Mouse (Mus musculus): Measurements from ENCODE around the gene Flt1. TPM values are rescaled to one million over a fixed set of nuclear protein-coding genes. Genes with fewer than 3 reads are reported as not detected.

The Flt1 gene
- polyA plus RNA-seq, 1 experiment from 2014 or later: 10.9 TPM

GRCm38 (mm10) chr5:147727481-147727880, 1.7 kb upstream of the Flt1 start:
- ATAC-seq (replicated peaks; ENCODE audit: low FRiP score, low read depth) (no peak), DNase-seq (ENCODE audit: low spot score) (no peak)
- TF ChIP-seq CTCF (IDR thresholded peaks at IDR 0.05; ENCODE audit: low read depth): no peak
- H3K27me3 ChIP-seq (ENCODE audit: insufficient read depth, low read length): peaks cover 50% of the 10 kb centered on the region
- no peaks in the 10 kb centered on the region for H3K36me3 ChIP-seq (ENCODE audit: insufficient read depth, low read length)
- H3K27ac ChIP-seq: no peak overlapping the region
- no peaks in the 10 kb centered on the region for H3K9me3 ChIP-seq (replicated peaks; ENCODE audit: low read length)
- peaks cover 12% of the 10 kb centered on the region; the same call in 1 of the 2 replicates for H3K4me1 ChIP-seq (replicated peaks; ENCODE audit: insufficient read depth, low read length)
- no peak overlapping the region for H3K4me2 ChIP-seq (ENCODE audit: low read length)
- 15% methylated on average over 12 of the region's 12 CpGs for WGBS
- no peak overlapping the region for H3K9ac ChIP-seq (ENCODE audit: low read depth, low read length)
- H3K4me3 ChIP-seq (replicated peaks; ENCODE audit: low read depth, low read length): no peak overlapping the region

GRCm38 (mm10) chr5:147726701-147727393, 1.0 kb upstream of the Flt1 start:
- Histone ChIP-seq H3K9ac (ENCODE audit: low read depth, low read length) (no peak overlapping the region), H3K4me1 (replicated peaks; ENCODE audit: insufficient read depth, low read length) (peaks cover 12% of the 10 kb centered on the region; the same call in 1 of the 2 replicates), H3K27me3 (ENCODE audit: insufficient read depth, low read length) (peaks cover 53% of the 10 kb centered on the region), H3K4me2 (ENCODE audit: low read length) (peak overlapping the region; percentile 66), H3K4me3 (replicated peaks; ENCODE audit: low read depth, low read length) (peak overlapping the region; percentile 45), H3K27ac (no peak overlapping the region), H3K9me3 (replicated peaks; ENCODE audit: low read length) (no peaks in the 10 kb centered on the region), H3K36me3 (ENCODE audit: insufficient read depth, low read length) (no peaks in the 10 kb centered on the region)
- DNase-seq (ENCODE audit: low spot score): no peak
- no peak for TF ChIP-seq CTCF (IDR thresholded peaks at IDR 0.05; ENCODE audit: low read depth)
- WGBS: 3% methylated on average over 18 of the region's 18 CpGs
- ATAC-seq (replicated peaks; ENCODE audit: low FRiP score, low read depth): no peak

GRCm38 (mm10) chr5:147724945-147725830, 623 bp downstream of the Flt1 start:
- ATAC-seq (replicated peaks; ENCODE audit: low FRiP score, low read depth) (peak; percentile 59), DNase-seq (ENCODE audit: low spot score) (peak; percentile 53)
- Histone ChIP-seq H3K9me3 (replicated peaks; ENCODE audit: low read length) (no peaks in the 10 kb centered on the region), H3K27me3 (ENCODE audit: insufficient read depth, low read length) (peaks cover 60% of the 10 kb centered on the region), H3K4me2 (ENCODE audit: low read length) (peak overlapping the region; percentile 66), H3K36me3 (ENCODE audit: insufficient read depth, low read length) (no peaks in the 10 kb centered on the region), H3K27ac (peak overlapping the region; percentile 70), H3K4me3 (replicated peaks; ENCODE audit: low read depth, low read length) (peak overlapping the region; percentile 45), H3K4me1 (replicated peaks; ENCODE audit: insufficient read depth, low read length) (peaks cover 12% of the 10 kb centered on the region; the same call in 1 of the 2 replicates), H3K9ac (ENCODE audit: low read depth, low read length) (peak overlapping the region; percentile 58)
- WGBS: under 1% methylated on average over 68 of the region's 69 CpGs
- no peak for TF ChIP-seq CTCF (IDR thresholded peaks at IDR 0.05; ENCODE audit: low read depth)

- H3K4me2 ChIP-seq (ENCODE audit: low read length): peak overlapping the region; percentile 66
- peak overlapping the region; percentile 45 for H3K4me3 ChIP-seq (replicated peaks; ENCODE audit: low read depth, low read length)
- H3K27me3 ChIP-seq (ENCODE audit: insufficient read depth, low read length): peaks cover 60% of the 10 kb centered on the region
- H3K9ac ChIP-seq (ENCODE audit: low read depth, low read length): no peak overlapping the region
- ATAC-seq (replicated peaks; ENCODE audit: low FRiP score, low read depth) (no peak), DNase-seq (ENCODE audit: low spot score) (no peak)
- no peak overlapping the region for H3K27ac ChIP-seq
- no peak for TF ChIP-seq CTCF (IDR thresholded peaks at IDR 0.05; ENCODE audit: low read depth)
- H3K4me1 ChIP-seq (replicated peaks; ENCODE audit: insufficient read depth, low read length): peaks cover 12% of the 10 kb centered on the region; the same call in 1 of the 2 replicates
- 2% methylated on average over 14 of the region's 14 CpGs for WGBS
- H3K36me3 ChIP-seq (ENCODE audit: insufficient read depth, low read length): no peaks in the 10 kb centered on the region
- no peaks in the 10 kb centered on the region for H3K9me3 ChIP-seq (replicated peaks; ENCODE audit: low read length)
Measured at GRCm38 (mm10) chr5:147724391-147724790, 1.4 kb downstream of the Flt1 start.

DNA sequence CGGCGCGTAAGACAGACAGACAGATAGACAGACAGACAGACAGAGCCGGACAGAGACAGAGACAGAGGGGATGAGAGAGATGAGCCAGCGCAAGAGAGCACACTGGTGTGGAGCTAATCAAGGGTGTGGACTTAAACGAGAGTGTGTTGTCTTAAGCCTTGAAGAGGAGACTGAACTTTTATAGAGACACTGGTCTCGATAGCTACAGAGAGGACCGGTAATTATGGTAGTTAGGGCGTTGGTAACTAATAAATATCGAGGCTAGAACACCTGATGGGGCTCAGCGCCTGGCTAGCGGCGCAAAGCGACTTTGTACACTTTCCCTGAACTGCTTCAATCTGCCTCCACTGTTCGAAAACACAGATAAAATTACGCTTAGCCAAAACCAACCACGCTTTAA, 2.0 kb downstream of the Flt1 start:
- peaks cover 12% of the 10 kb centered on the region; the same call in 1 of the 2 replicates for H3K4me1 ChIP-seq (replicated peaks; ENCODE audit: insufficient read depth, low read length)
- DNase-seq (ENCODE audit: low spot score) (no peak), ATAC-seq (replicated peaks; ENCODE audit: low FRiP score, low read depth) (no peak)
- H3K27me3 ChIP-seq (ENCODE audit: insufficient read depth, low read length): peaks cover 59% of the 10 kb centered on the region
- 5% methylated on average over 17 of the region's 17 CpGs for WGBS
- H3K4me2 ChIP-seq (ENCODE audit: low read length): peak overlapping the region; percentile 30; the same call in 1 of the 2 replicates
- H3K9ac ChIP-seq (ENCODE audit: low read depth, low read length): 0 out of 2 replicates have a peak overlapping the region, but pooled peaks have one; percentile 19
- H3K9me3 ChIP-seq (replicated peaks; ENCODE audit: low read length): no peaks in the 10 kb centered on the region
- no peak overlapping the region for H3K27ac ChIP-seq
- peak overlapping the region; percentile 45 for H3K4me3 ChIP-seq (replicated peaks; ENCODE audit: low read depth, low read length)
- H3K36me3 ChIP-seq (ENCODE audit: insufficient read depth, low read length): no peaks in the 10 kb centered on the region
- TF ChIP-seq CTCF (IDR thresholded peaks at IDR 0.05; ENCODE audit: low read depth): no peak

- Histone ChIP-seq H3K27ac (no peak overlapping the region), H3K4me2 (ENCODE audit: low read length) (0 out of 2 replicates have a peak overlapping the region, but pooled peaks have one; percentile 15), H3K27me3 (ENCODE audit: insufficient read depth, low read length) (peaks cover 38% of the 10 kb centered on the region), H3K9me3 (replicated peaks; ENCODE audit: low read length) (no peaks in the 10 kb centered on the region), H3K4me1 (replicated peaks; ENCODE audit: insufficient read depth, low read length) (peaks cover 11% of the 10 kb centered on the region; the same call in 1 of the 2 replicates), H3K36me3 (ENCODE audit: insufficient read depth, low read length) (no peaks in the 10 kb centered on the region), H3K4me3 (replicated peaks; ENCODE audit: low read depth, low read length) (no peak overlapping the region), H3K9ac (ENCODE audit: low read depth, low read length) (no peak overlapping the region)
- WGBS: 15% methylated on average over 8 of the region's 8 CpGs
- ATAC-seq (replicated peaks; ENCODE audit: low FRiP score, low read depth) (no peak), DNase-seq (ENCODE audit: low spot score) (peak; percentile 50)
- no peak for TF ChIP-seq CTCF (IDR thresholded peaks at IDR 0.05; ENCODE audit: low read depth)
Measured at GRCm38 (mm10) chr5:147721438-147721837, 4.4 kb downstream of the Flt1 start.

Data from kidney, postnatal 0 days (tissue).